Comparison of ENCODE assay signal across 9 mouse cellular contexts in genomic region chr4:128904035-128904800, GRCm38 (mm10). TPM values are rescaled to one million over a fixed set of nuclear protein-coding genes. Genes with fewer than 3 reads are reported as not detected.
DNase-seq lines count a peak whose midpoint lies in the region; ATAC-seq and TF ChIP-seq lines count a peak whose summit lies in the region.
"Had no signal": no experiment of that assay in that cellular context is flagged by ENCODE, and none has a peak within 500 bp of the region (broad histone marks: within the 10 kb centered on the region; RNA-seq: fewer than 3 reads in every experiment).

No protein-coding gene starts in this region.

- ATAC-seq in kidney, postnatal 0 days (replicated peaks; ENCODE audit: low FRiP score, low read depth), result no peak; the same call in 1 of the 2 replicates
- ATAC-seq in hindbrain, embryonic 11.5 days (ENCODE audit: low FRiP score), result no peak
- ATAC-seq in neural tube, embryonic 14.5 days (ENCODE audit: low read depth), result no peak
- ATAC-seq in inflammation-experienced regulatory T-cells, adult 6 months, result no peak

- H3K9me3 ChIP-seq in kidney, postnatal 0 days (replicated peaks; ENCODE audit: low read length), result no peaks in the 10 kb centered on the region
- no peaks in the 10 kb centered on the region for H3K9me3 ChIP-seq in hindbrain, embryonic 11.5 days (ENCODE audit: control insufficient read depth, low read length)
- no peaks in the 10 kb centered on the region for H3K9me3 ChIP-seq in neural tube, embryonic 14.5 days (ENCODE audit: control insufficient read depth, low read length)
- H3K9me3 ChIP-seq: liver, embryonic 13.5 days had no signal

- H3K4me2 ChIP-seq in kidney, postnatal 0 days (ENCODE audit: low read length), result no peak overlapping the region
- H3K4me2 ChIP-seq in hindbrain, embryonic 11.5 days (replicated peaks; ENCODE audit: low read depth, low read length), result no peak overlapping the region
- H3K4me2 ChIP-seq in neural tube, embryonic 14.5 days (ENCODE audit: low read depth, low read length), result no peak overlapping the region
- H3K4me2 ChIP-seq: liver, embryonic 13.5 days had no signal

- TF ChIP-seq CTCF in kidney, postnatal 0 days (IDR thresholded peaks at IDR 0.05; ENCODE audit: low read depth), result no peak
- TF ChIP-seq CTCF in kidney, adult 2 months (conservative IDR thresholded peaks at IDR 0.05; ENCODE audit: insufficient read depth, insufficient read length, low read depth, low read length), result no peak

- 0 out of 2 replicates have a peak overlapping the region, but pooled peaks have one; percentile 13 for H3K9ac ChIP-seq in kidney, postnatal 0 days (ENCODE audit: low read depth, low read length)
- H3K9ac ChIP-seq in hindbrain, embryonic 11.5 days (ENCODE audit: low read depth, low read length), result no peak overlapping the region
- H3K9ac ChIP-seq in neural tube, embryonic 14.5 days (replicated peaks; ENCODE audit: low read depth, low read length), result no peak overlapping the region
- H3K9ac ChIP-seq: liver, embryonic 13.5 days had no signal

- peak; percentile 61 for DNase-seq in kidney, postnatal 0 days (ENCODE audit: low spot score)
- no peak for DNase-seq in kidney, adult 2 months
- peak; percentile 58 to 60 for DNase-seq in cerebellum, postnatal 10 days
- no peak for DNase-seq in hindbrain, embryonic 11.5 days (ENCODE audit: low spot score)
- DNase-seq in frontal cortex, postnatal 25 days (ENCODE audit: low spot score in 2 of 2), result no peak
- DNase-seq: kidney, postnatal 25 days; liver, embryonic 13.5 days had no signal

- peak overlapping the region; percentile 8; the same call in 1 of the 2 replicates for H3K27ac ChIP-seq in kidney, postnatal 0 days
- no peak overlapping the region for H3K27ac ChIP-seq in kidney, adult 2 months (ENCODE audit: insufficient read depth, low read depth, low read length)
- H3K27ac ChIP-seq in hindbrain, embryonic 11.5 days (ENCODE audit: low read depth, low read length), result 0 out of 2 replicates have a peak overlapping the region, but pooled peaks have one; percentile 17
- 0 out of 2 replicates have a peak overlapping the region, but pooled peaks have one; percentile 28 for H3K27ac ChIP-seq in neural tube, embryonic 14.5 days (ENCODE audit: low read depth, low read length)
- H3K27ac ChIP-seq: liver, embryonic 13.5 days had no signal

- no peak for TF ChIP-seq POLR2A in kidney, adult 2 months (IDR thresholded peaks at IDR 0.05; ENCODE audit: low read depth, low read length)

- H3K4me3 ChIP-seq in kidney, postnatal 0 days (replicated peaks; ENCODE audit: low read depth, low read length), result no peak overlapping the region
- H3K4me3 ChIP-seq in kidney, adult 2 months (ENCODE audit: insufficient read depth, low read depth, low read length), result no peak overlapping the region
- H3K4me3 ChIP-seq in hindbrain, embryonic 11.5 days (ENCODE audit: low read depth, low read length), result no peak overlapping the region
- no peak overlapping the region for H3K4me3 ChIP-seq in neural tube, embryonic 14.5 days (ENCODE audit: low read depth, low read length)
- H3K4me3 ChIP-seq: liver, embryonic 13.5 days had no signal

- 0 out of 2 replicates have a peak, but pooled peaks cover 6% of the 10 kb centered on the region for H3K36me3 ChIP-seq in kidney, postnatal 0 days (ENCODE audit: insufficient read depth, low read length)
- no peaks in the 10 kb centered on the region for H3K36me3 ChIP-seq in kidney, adult 2 months (ENCODE audit: control insufficient read depth, insufficient read depth, low read length)
- H3K36me3 ChIP-seq in hindbrain, embryonic 11.5 days (ENCODE audit: control insufficient read depth, insufficient read depth, low read length), result no peaks in the 10 kb centered on the region
- H3K36me3 ChIP-seq in neural tube, embryonic 14.5 days (ENCODE audit: control insufficient read depth, insufficient read depth, low read length), result peaks cover 15% of the 10 kb centered on the region
- H3K36me3 ChIP-seq: liver, embryonic 13.5 days had no signal

- H3K27me3 ChIP-seq in kidney, postnatal 0 days (ENCODE audit: insufficient read depth, low read length), result no peaks in the 10 kb centered on the region
- H3K27me3 ChIP-seq in kidney, adult 2 months (replicated peaks; ENCODE audit: control insufficient read depth, insufficient read depth, low read length), result no peaks in the 10 kb centered on the region
- H3K27me3 ChIP-seq in hindbrain, embryonic 11.5 days (ENCODE audit: control insufficient read depth, insufficient read depth, low read length), result no peaks in the 10 kb centered on the region
- no peaks in the 10 kb centered on the region for H3K27me3 ChIP-seq in neural tube, embryonic 14.5 days (ENCODE audit: control insufficient read depth, insufficient read depth, low read length)
- H3K27me3 ChIP-seq: liver, embryonic 13.5 days had no signal

- WGBS in kidney, postnatal 0 days, result 49% methylated on average over 8 of the region's 8 CpGs
- WGBS in kidney, adult 2 months, result 72% methylated on average over 8 of the region's 8 CpGs
- WGBS in hindbrain, embryonic 11.5 days, result 48% methylated on average over 8 of the region's 8 CpGs
- 43% methylated on average over 8 of the region's 8 CpGs for WGBS in neural tube, embryonic 14.5 days

- peaks cover 17% of the 10 kb centered on the region for H3K4me1 ChIP-seq in kidney, postnatal 0 days (replicated peaks; ENCODE audit: insufficient read depth, low read length)
- no peaks in the 10 kb centered on the region for H3K4me1 ChIP-seq in kidney, adult 2 months (ENCODE audit: control insufficient read depth, insufficient read depth, low read length)
- peaks cover 11% of the 10 kb centered on the region for H3K4me1 ChIP-seq in hindbrain, embryonic 11.5 days (replicated peaks; ENCODE audit: control insufficient read depth, insufficient read depth, low read length)
- H3K4me1 ChIP-seq in neural tube, embryonic 14.5 days (ENCODE audit: control insufficient read depth, insufficient read depth, low read length), result peaks cover 18% of the 10 kb centered on the region
- H3K4me1 ChIP-seq: liver, embryonic 13.5 days had no signal

RNA-seq across cellular contexts. Expression of gene Trim62, which starts 20.8 kb away (rescaled TPM):
- 5.4 and 6.2 TPM in 2 replicates for polyA plus RNA-seq in kidney, postnatal 0 days (2015; fragmentation: Nextera tagmentation; extraction: Ambion mirVana)
- 3.3 and 3.7 TPM in 2 replicates for polyA plus RNA-seq in kidney, adult 2 months (2012; rRNA removed)
- 13.0 and 13.1 TPM in 2 replicates for polyA plus RNA-seq in hindbrain, embryonic 11.5 days (2014; fragmentation: Nextera tagmentation; extraction: Ambion mirVana)
- polyA plus RNA-seq in neural tube, embryonic 14.5 days (2014; fragmentation: Nextera tagmentation; extraction: Ambion mirVana), result 28.8 and 31.1 TPM in 2 replicates
- polyA plus RNA-seq in inflammation-experienced regulatory T-cells, adult 6 months (2017; shearing (Covaris generic)), result 1 to 10 TPM in 2 of 3 experiments, under 1 TPM in 1; 0.98 to 1.8 (median 1.5) TPM

RNA-seq across cellular contexts. Expression of gene Azin2, which starts 58.0 kb away (rescaled TPM):
- polyA plus RNA-seq in kidney, postnatal 0 days (2015; fragmentation: Nextera tagmentation; extraction: Ambion mirVana), result 21.5 and 23.0 TPM in 2 replicates
- 14.0 and 14.7 TPM in 2 replicates for polyA plus RNA-seq in kidney, adult 2 months (2012; rRNA removed)
- 10.8 and 12.5 TPM in 2 replicates for polyA plus RNA-seq in hindbrain, embryonic 11.5 days (2014; fragmentation: Nextera tagmentation; extraction: Ambion mirVana)
- polyA plus RNA-seq in neural tube, embryonic 14.5 days (2014; fragmentation: Nextera tagmentation; extraction: Ambion mirVana), result 19.5 and 19.9 TPM in 2 replicates
- polyA plus RNA-seq in inflammation-experienced regulatory T-cells, adult 6 months (2017; shearing (Covaris generic)), result under 1 TPM in 1 of 3 experiments, not detected in 2; 0.19 TPM

Comparison
In these comparisons a context has a peak if more than half of its experiments do, and no peak if none do; other contexts are left out.
1. DNase-seq: peak in kidney, postnatal 0 days (single experiment) and cerebellum, postnatal 10 days (2 of 2); none in kidney, adult 2 months (single experiment), hindbrain, embryonic 11.5 days (single experiment) and frontal cortex, postnatal 25 days (0 of 2).